Mouse (Mus musculus): ENCODE measurements at regions not wholly inside any gene's neighbourhood (a gene's known extent, or its start where the extent isn't known, plus 50 kb on each side); places are given as distances from the start of the nearest gene placed in this dataset.

DNA sequence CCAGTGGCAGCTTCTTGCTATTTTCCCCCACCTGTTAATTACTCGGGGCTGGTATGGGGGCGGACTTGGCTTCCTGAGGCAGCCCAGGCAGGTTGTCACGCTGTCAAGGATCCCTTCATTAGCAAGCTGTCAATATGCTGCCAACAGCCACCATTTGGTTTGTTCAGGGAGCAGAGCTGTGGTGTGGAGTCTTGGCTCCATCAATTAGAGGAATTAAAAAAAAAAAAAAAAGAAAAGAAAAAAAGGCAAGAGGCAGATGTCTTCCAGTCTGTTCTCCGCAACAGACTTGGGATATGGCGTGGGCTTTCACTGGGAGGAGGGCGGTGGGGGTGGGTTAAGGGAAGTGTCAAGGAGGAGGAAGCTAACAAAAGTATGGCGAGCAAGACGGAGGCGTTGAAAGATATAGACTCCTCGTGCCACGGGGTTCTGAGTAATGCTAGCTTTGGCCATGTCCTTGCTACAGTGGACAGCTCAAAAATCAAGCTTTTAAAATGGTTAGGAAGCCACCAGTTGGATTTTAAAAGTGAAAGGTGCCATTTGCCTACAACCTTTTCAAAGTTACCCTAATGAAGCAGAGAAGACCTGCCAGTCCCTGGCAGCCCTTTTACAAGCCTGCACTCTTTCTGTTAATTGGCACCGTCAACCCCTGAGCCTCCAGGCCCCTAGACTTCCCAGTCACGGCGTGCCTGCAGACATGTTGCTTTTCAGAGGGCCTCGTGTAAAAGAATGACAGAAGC lies 530.7 kb downstream of the Pdcd6ip start:
- TF ChIP-seq CTCF (IDR thresholded peaks at IDR 0.05; ENCODE audit: low read depth), result no peak
- no peak for TF ChIP-seq EP300 (IDR thresholded peaks at IDR 0.05; ENCODE audit: low read depth)

Data from liver, postnatal 0 days (tissue).